Mouse (Mus musculus) embryonic facial prominence, embryonic 15.5 days (tissue): ENCODE results near the gene Magel2. TPM values are rescaled to one million over a fixed set of nuclear protein-coding genes. Genes with fewer than 3 reads are reported as not detected.

Experiments
- ATAC-seq: fragments of 200-750 bp; cut with Nextera tagmentation; 2 replicates; pipeline ENCODE4 v1.8.0; 2017; ENCODE audit warnings: low read depth, moderate TSS enrichment; ENCODE audit not compliant: insufficient number of reproducible peaks, low FRiP score, low TSS enrichment
- H3K27ac ChIP-seq: fragments of 300-500 bp; sonication (generic); replicated peaks from 2 replicates; pipeline ENCODE4 v1.5.1; 2015; ENCODE audit warnings: mild to moderate bottlenecking, inconsistent platforms
- H3K27me3 ChIP-seq: fragments of 300-500 bp; sonication (generic); 2 replicates; pipeline ENCODE4 v1.6.1; 2015; ENCODE audit warnings: inconsistent platforms
- H3K36me3 ChIP-seq: fragments of 300-500 bp; sonication (generic); 2 replicates; pipeline ENCODE4 v1.6.1; 2015; ENCODE audit warnings: mild to moderate bottlenecking, inconsistent platforms
- H3K4me1 ChIP-seq: fragments of 300-500 bp; sonication (generic); 2 replicates; pipeline ENCODE4 v1.6.1; 2015; ENCODE audit warnings: inconsistent platforms
- H3K4me2 ChIP-seq: fragments of 300-500 bp; sonication (generic); replicated peaks from 2 replicates; pipeline ENCODE4 v1.6.1; 2015; ENCODE audit warnings: mild to moderate bottlenecking, inconsistent platforms
- H3K4me3 ChIP-seq: fragments of 300-500 bp; sonication (generic); replicated peaks from 2 replicates; pipeline ENCODE4 v1.5.1; 2015; ENCODE audit warnings: mild to moderate bottlenecking, inconsistent platforms
- H3K9ac ChIP-seq: fragments of 300-500 bp; sonication (generic); 2 replicates; pipeline ENCODE4 v1.6.1; 2015; ENCODE audit warnings: inconsistent platforms
- H3K9me3 ChIP-seq: fragments of 300-500 bp; sonication (generic); replicated peaks from 2 replicates; pipeline ENCODE4 v1.6.1; 2016; ENCODE audit warnings: inconsistent platforms
- WGBS: fragments of 180-500 bp; shearing (Covaris S2); methylation state at CpG from one replicate; pipeline ENCODE4 v1.1.7; 2015; 5-methylcytosine and 5-hydroxymethylcytosine counted together
- polyA plus RNA-seq: library from polyadenylated mRNA; unstranded; fragments of >200 nt; fragmentation: Nextera tagmentation; extraction: Ambion mirVana; gene quantifications from 2 replicates; pipeline ENCODE4 v1.2.1, GENCODE M21; 2015

The Magel2 gene
- polyA plus RNA-seq, 1 experiment from 2014 or later: 6.9 TPM

GRCm38 (mm10) chr7:62423210-62423609 lies 46.4 kb downstream of the Magel2 start:
- H3K9me3 ChIP-seq: no peaks in the 10 kb centered on the region
- no peak overlapping the region for H3K4me2 ChIP-seq
- 48% methylated on average over 4 of the region's 4 CpGs for WGBS
- no peak overlapping the region for H3K27ac ChIP-seq
- no peak overlapping the region for H3K9ac ChIP-seq
- no peaks in the 10 kb centered on the region for H3K36me3 ChIP-seq
- H3K27me3 ChIP-seq: no peaks in the 10 kb centered on the region
- H3K4me3 ChIP-seq: no peak overlapping the region
- peaks cover 9% of the 10 kb centered on the region for H3K4me1 ChIP-seq
- no peak for ATAC-seq

- H3K27me3 ChIP-seq: no peaks in the 10 kb centered on the region
- 20% methylated on average over 8 of the region's 8 CpGs for WGBS
- ATAC-seq: no peak
- no peak overlapping the region for H3K4me2 ChIP-seq
- no peak overlapping the region for H3K9ac ChIP-seq
- no peak overlapping the region for H3K4me3 ChIP-seq
- no peaks in the 10 kb centered on the region for H3K4me1 ChIP-seq
- no peaks in the 10 kb centered on the region for H3K9me3 ChIP-seq
- no peaks in the 10 kb centered on the region for H3K36me3 ChIP-seq
- H3K27ac ChIP-seq: no peak overlapping the region
Observed at GRCm38 (mm10) chr7:62428337-62428736, 51.5 kb downstream of the Magel2 start.

Other genes with a start within 250 kb of the Magel2 start
- gene Ndn, start 30.4 kb upstream of the Magel2 start, polyA plus RNA-seq: 134 and 156 TPM in 2 replicates
- gene Mkrn3, start 43.1 kb downstream of the Magel2 start, polyA plus RNA-seq: 6.7 and 7.0 TPM in 2 replicates
- gene Peg12, start 87.5 kb downstream of the Magel2 start, polyA plus RNA-seq: 26.5 and 28.7 TPM in 2 replicates